Mouse (Mus musculus): Measurements from ENCODE around the gene Cherp. TPM values are rescaled to one million over a fixed set of nuclear protein-coding genes. Genes with fewer than 3 reads are reported as not detected.

Cherp gene
- 97.2 TPM for polyA plus RNA-seq (2017; shearing (Covaris generic))

GRCm38 (mm10) chr8:72474826-72475546 lies at the start of gene Cherp:
Gene Cherp (minus strand): TSS chr8:72475226.

DNA sequence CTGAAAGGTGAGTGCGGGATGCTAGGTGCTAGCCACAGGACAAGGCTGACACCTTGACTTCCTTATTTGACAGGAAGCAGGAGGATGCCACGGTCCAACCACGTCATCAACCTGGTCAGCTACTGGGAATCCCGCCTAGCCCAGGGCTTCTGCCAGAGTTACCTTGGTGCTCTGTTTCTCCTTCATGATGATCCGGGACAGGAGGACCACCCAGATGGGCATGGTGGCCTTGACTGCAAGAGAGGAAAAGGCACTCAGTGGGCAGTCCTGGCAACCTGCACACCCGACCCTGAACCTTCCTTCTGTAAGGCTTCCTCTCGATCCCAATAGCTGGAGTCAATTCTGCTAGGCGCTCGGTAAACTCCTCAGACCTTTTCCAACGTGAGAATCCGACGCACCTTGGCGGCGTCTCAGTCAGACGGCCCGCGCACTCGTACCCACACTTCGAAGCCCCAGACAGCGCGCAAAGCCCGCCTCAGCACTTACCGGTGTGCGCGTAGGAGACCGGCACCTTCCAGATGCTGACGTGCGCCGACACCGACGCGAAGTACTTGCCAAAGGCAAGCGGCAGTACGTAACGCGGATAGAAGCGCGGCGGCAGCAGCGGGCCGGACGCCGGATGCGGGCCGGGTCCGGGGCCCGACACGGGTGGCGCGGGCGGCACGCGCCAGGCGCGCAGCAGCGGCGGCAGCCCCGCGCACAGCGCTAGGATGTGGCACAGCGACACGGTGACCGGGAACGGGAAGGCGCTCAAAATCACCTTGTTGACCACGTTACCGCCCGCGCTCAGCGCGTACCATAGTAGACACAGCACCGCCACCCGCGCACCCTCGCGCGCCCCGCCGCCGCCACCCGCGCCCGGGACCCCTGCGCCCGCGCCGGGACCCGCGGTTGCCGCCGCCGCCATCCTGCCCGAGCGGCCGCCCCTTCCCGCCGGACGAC lies 16.9 kb upstream of the Cherp start, which contains the start of gene Slc35e1:
Slc35e1 (minus strand) TSS at position 935 of the 942 bp plus-strand sequence.

DNA sequence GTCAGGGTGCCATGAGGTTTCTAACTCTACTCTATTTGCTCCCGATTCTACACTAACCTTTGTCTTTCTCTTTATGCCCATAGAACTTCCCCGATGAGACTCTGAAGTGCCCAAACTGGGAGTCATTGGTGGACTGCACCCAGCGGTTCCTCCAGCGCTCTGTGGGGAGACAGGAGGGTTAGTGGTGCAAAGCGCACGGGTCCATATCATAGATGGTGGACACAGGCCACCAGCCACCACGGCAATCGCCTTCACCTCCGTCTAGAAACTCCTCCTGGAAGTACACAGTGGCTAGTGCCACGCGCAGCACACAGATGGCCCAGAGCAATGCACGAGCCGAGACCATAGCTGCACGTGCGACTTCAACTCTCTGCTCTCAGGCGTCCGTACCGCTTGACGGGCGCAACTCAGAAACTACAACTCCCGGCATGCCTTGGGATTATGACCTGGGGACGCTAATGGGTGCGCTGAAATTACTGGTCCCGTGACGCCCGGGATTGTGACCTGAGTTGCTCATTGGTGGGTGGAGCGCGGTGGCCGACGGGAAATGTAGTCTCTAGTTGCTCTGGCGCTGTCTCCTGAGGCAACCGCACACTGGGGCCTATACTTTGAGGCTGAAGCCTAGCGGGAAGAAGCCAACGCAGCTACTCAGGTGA lies 31.6 kb downstream of the Cherp start, which contains the start of the genes Calr3 and 1700030K09Rik:
Calr3 (minus strand) TSS at position 533 of the 656 bp plus-strand sequence.
1700030K09Rik (plus strand) TSS at position 543 of the 656 bp plus-strand sequence.

GRCm38 (mm10) chr8:72421362-72422335 lies 53.4 kb downstream of the Cherp start, which contains the start of gene Eps15l1:
Gene Eps15l1 (minus strand): TSS chr8:72421460.

Other genes with a start within 250 kb of the Cherp start
- 157 TPM for gene Ap1m1, start 235.2 kb downstream of the Cherp start, polyA plus RNA-seq (2017; shearing (Covaris generic))
- gene Gm10282, start 170.0 kb downstream of the Cherp start, polyA plus RNA-seq (2017; shearing (Covaris generic)), result 2.4 TPM
- 1,247 TPM for gene Klf2, start 156.2 kb downstream of the Cherp start, polyA plus RNA-seq (2017; shearing (Covaris generic))
- 47.8 TPM for gene Eps15l1, start 53.8 kb downstream of the Cherp start, polyA plus RNA-seq (2017; shearing (Covaris generic))
- gene Calr3, start 31.4 kb downstream of the Cherp start, polyA plus RNA-seq (2017; shearing (Covaris generic)), result 0.35 TPM
- gene 1700030K09Rik, start 31.3 kb downstream of the Cherp start, polyA plus RNA-seq (2017; shearing (Covaris generic)), result 3.9 TPM
- 101 TPM for gene Slc35e1, start 17.4 kb upstream of the Cherp start, polyA plus RNA-seq (2017; shearing (Covaris generic))
- gene Med26, start 73.0 kb upstream of the Cherp start, polyA plus RNA-seq (2017; shearing (Covaris generic)), result 24.9 TPM
- gene Smim7, start 95.9 kb upstream of the Cherp start, polyA plus RNA-seq (2017; shearing (Covaris generic)), result 75.8 TPM
- 2.9 TPM for gene Tmem38a, start 96.8 kb upstream of the Cherp start, polyA plus RNA-seq (2017; shearing (Covaris generic))
- gene Nwd1, start 171.5 kb upstream of the Cherp start, polyA plus RNA-seq (2017; shearing (Covaris generic)), result 0.07 TPM
- 201 TPM for gene Sin3b, start 248.1 kb upstream of the Cherp start, polyA plus RNA-seq (2017; shearing (Covaris generic))

All from naive thymus-derived CD4-positive, alpha-beta T cell, adult 5 months (primary cell).